Mouse (Mus musculus) C2C12 (cell line): ENCODE results near the gene Wbp4. TPM values are rescaled to one million over a fixed set of nuclear protein-coding genes. Genes with fewer than 3 reads are reported as not detected.
"Not testable (repeated sequence)": the region's sequence is repeated elsewhere in the genome, so short reads cannot be mapped to it uniquely, and the experiment has no call there.

ENCODE experiments used
- H3K27me3 ChIP-seq: one replicate; pipeline ENCODE4 v1.6.1; 2011; ENCODE audit not compliant: control insufficient read depth, insufficient read depth, insufficient read length
- H3K36me3 ChIP-seq: one replicate; pipeline ENCODE4 v1.6.1; 2011; ENCODE audit not compliant: control insufficient read depth, insufficient read depth
- H3K4me3 ChIP-seq: one replicate; pipeline ENCODE4 v1.5.1; 2011; ENCODE audit warnings: mild to moderate bottlenecking, control low read depth; ENCODE audit not compliant: poor library complexity, insufficient read depth, severe bottlenecking
- H3K79me2 ChIP-seq: one replicate; pipeline ENCODE4 v1.6.1; 2011; ENCODE audit not compliant: control insufficient read depth, insufficient read depth
- H3K79me3 ChIP-seq: one replicate; pipeline ENCODE4 v1.6.1; 2011; ENCODE audit warnings: low read depth, control low read depth
- H3ac ChIP-seq: one replicate; pipeline ENCODE3; 2011; ENCODE audit warnings: low read depth; ENCODE audit not compliant: control insufficient read depth, insufficient read length
- CEBPB ChIP-seq: IDR thresholded peaks from one replicate; pipeline ENCODE4 v1.6.1; 2011; ENCODE audit warnings: low read depth, mild to moderate bottlenecking, control low read depth, moderate library complexity
- CTCF ChIP-seq: IDR thresholded peaks from one replicate; pipeline ENCODE4 v1.5.1; 2011; ENCODE audit not compliant: control insufficient read depth, insufficient read depth, insufficient read length
- FOSL1 ChIP-seq: IDR thresholded peaks from one replicate; pipeline ENCODE4 v1.8.0; 2011; ENCODE audit warnings: mild to moderate bottlenecking, low read length; ENCODE audit not compliant: poor library complexity, insufficient read depth, severe bottlenecking
- MAX ChIP-seq: IDR thresholded peaks from one replicate; pipeline ENCODE4 v1.6.1; 2011; ENCODE audit warnings: mild to moderate bottlenecking, control low read depth
- MYOD1 ChIP-seq: IDR thresholded peaks from one replicate; pipeline ENCODE4 v1.6.1; 2011; ENCODE audit warnings: low read depth; ENCODE audit not compliant: control insufficient read depth, insufficient read length
- MYOG ChIP-seq: IDR thresholded peaks from one replicate; pipeline ENCODE4 v1.6.1; 2011; ENCODE audit not compliant: control insufficient read depth, insufficient read length; ENCODE audit errors: extremely low read depth
- USF1 ChIP-seq: IDR thresholded peaks from one replicate; pipeline ENCODE4 v1.6.1; 2011; ENCODE audit warnings: low read depth, mild to moderate bottlenecking, control low read depth, moderate library complexity
- polyA plus RNA-seq: library from polyadenylated mRNA; unstranded; fragments of >200 nt; fragmentation: generic; extraction: Trizol; gene quantifications from one replicate; pipeline ENCODE4 v1.2.1, GENCODE M21; 2012; ENCODE audit warnings: missing spikeins

The Wbp4 gene
- polyA plus RNA-seq, 1 experiment, result 9.8 TPM

DNA sequence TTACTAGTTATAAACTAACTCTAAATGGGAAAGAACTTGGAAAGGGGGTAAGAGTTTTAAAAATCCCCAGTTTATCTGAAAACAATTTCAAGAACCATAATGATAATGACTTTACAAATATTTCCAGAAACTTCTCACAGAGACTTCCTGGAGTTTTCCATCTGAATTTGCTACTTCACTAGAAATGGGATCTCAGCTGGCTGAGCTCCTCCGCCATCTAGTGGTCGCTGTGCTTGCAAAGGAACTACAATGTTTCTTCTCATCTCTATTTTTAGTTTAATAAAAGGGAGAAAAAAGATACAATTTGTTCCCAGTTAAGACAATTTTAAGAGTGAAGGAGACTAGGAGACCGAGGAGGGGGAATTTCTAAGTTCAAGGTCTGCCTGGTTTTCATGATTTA lies 13.7 kb downstream of the Wbp4 start:
- H3K79me2 ChIP-seq, result no peaks in the 10 kb centered on the region
- H3K27me3 ChIP-seq, result no peaks in the 10 kb centered on the region
- no peak overlapping the region for H3ac ChIP-seq
- peaks cover 93% of the 10 kb centered on the region for H3K36me3 ChIP-seq
- H3K4me3 ChIP-seq, result no peak overlapping the region
- TF ChIP-seq MYOG (no peak), CTCF (no peak), USF1 (no peak), CEBPB (no peak), FOSL1 (no peak), MAX (no peak), MYOD1 (no peak)
- H3K79me3 ChIP-seq, result no peaks in the 10 kb centered on the region

- H3K36me3 ChIP-seq, result peaks cover 86% of the 10 kb centered on the region
Observed at GRCm38 (mm10) chr14:79465623-79466022, 15.7 kb downstream of the Wbp4 start.

GRCm38 (mm10) chr14:79460988-79461387 lies 20.3 kb downstream of the Wbp4 start:
- TF ChIP-seq MAX (no peak), MYOG (no peak), CEBPB (no peak), CTCF (no peak), MYOD1 (no peak), FOSL1 (no peak), USF1 (no peak)
- no peaks in the 10 kb centered on the region for H3K79me3 ChIP-seq
- H3K36me3 ChIP-seq, result peaks cover 44% of the 10 kb centered on the region
- H3K4me3 ChIP-seq, result no peak overlapping the region
- no peak overlapping the region for H3ac ChIP-seq
- no peaks in the 10 kb centered on the region for H3K79me2 ChIP-seq
- H3K27me3 ChIP-seq, result no peaks in the 10 kb centered on the region

More at GRCm38 (mm10) chr14:79465623-79466022, 15.7 kb downstream of the Wbp4 start:
- TF ChIP-seq CTCF (no peak), FOSL1 (no peak), CEBPB (no peak), MYOD1 (no peak), MAX (no peak)
- H3K4me3 ChIP-seq, result no peak overlapping the region
- H3K27me3 ChIP-seq, result no peaks in the 10 kb centered on the region
- no peak overlapping the region for H3ac ChIP-seq
- no peaks in the 10 kb centered on the region for H3K79me3 ChIP-seq
- no peaks in the 10 kb centered on the region for H3K79me2 ChIP-seq

GRCm38 (mm10) chr14:79460401-79460800 lies 20.9 kb downstream of the Wbp4 start:
- H3ac ChIP-seq, result no peak overlapping the region
- TF ChIP-seq CTCF (no peak), MYOD1 (no peak)
- H3K79me3 ChIP-seq, result no peaks in the 10 kb centered on the region
- H3K79me2 ChIP-seq, result no peaks in the 10 kb centered on the region
- no peaks in the 10 kb centered on the region for H3K27me3 ChIP-seq
- H3K36me3 ChIP-seq, result peaks cover 38% of the 10 kb centered on the region
- no peak overlapping the region for H3K4me3 ChIP-seq

GRCm38 (mm10) chr14:79452591-79452934 lies 28.8 kb downstream of the Wbp4 start:
- H3K4me3 ChIP-seq, result not testable (repeated sequence)

GRCm38 (mm10) chr14:79451681-79452590 lies 29.4 kb downstream of the Wbp4 start, which contains the start of gene Kbtbd6:
Kbtbd6 (plus strand) TSS chr14:79451835.
- peak within 1 kb of the TSS; percentile 24 for H3ac ChIP-seq
- not testable (repeated sequence) for H3K79me3 ChIP-seq, H3K4me3 ChIP-seq, H3K79me2 ChIP-seq, H3K27me3 ChIP-seq, H3K36me3 ChIP-seq
- TF ChIP-seq MAX, result peak; percentile 45

More at GRCm38 (mm10) chr14:79452591-79452934, 28.8 kb downstream of the Wbp4 start:
- H3K27me3 ChIP-seq, H3ac ChIP-seq, H3K36me3 ChIP-seq, H3K79me2 ChIP-seq, H3K79me3 ChIP-seq: not testable (repeated sequence)
